Mouse (Mus musculus): ENCODE measurements around the gene Gm3002. TPM values are rescaled to one million over a fixed set of nuclear protein-coding genes. Genes with fewer than 3 reads are reported as not detected.
"Not testable (repeated sequence)": the region's sequence is repeated elsewhere in the genome, so short reads cannot be mapped to it uniquely, and the experiment has no call there.

Gm3002 gene
- polyA plus RNA-seq (2014; fragmentation: Nextera tagmentation; extraction: Ambion mirVana), result 4.8 and 5.3 TPM in 2 replicates

DNA sequence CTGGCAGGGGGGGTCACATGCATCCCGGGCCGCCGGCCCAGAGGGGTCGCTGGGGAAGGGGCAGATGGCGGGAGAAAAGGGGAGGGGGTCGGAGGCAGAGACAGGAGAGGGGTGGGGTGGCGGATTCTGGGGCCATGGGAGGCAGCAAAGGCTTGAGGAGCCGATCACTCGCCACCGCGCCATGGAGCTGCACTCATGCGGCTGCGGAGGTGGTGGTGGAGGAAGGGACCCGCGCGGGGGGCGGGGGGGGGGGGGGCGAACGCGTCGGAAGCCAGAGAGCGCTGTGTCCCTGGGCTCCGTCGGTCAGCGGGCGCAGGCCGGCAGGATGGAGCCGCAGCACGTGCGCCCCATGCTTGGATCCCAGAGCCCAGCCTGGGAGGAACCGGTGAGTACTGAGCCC, at the start of gene Gm3002:
Gm3002 (plus strand) TSS at position 301 of the 400 bp plus-strand sequence.
- not testable (repeated sequence) for H3K4me2 ChIP-seq (replicated peaks); H3K4me3 ChIP-seq (replicated peaks; ENCODE audit: low read length); ATAC-seq (ENCODE audit: low FRiP score); H3K36me3 ChIP-seq (replicated peaks; ENCODE audit: control insufficient read depth, insufficient read depth); H3K27ac ChIP-seq; H3K27me3 ChIP-seq (ENCODE audit: control insufficient read depth, insufficient read depth, low read length); DNase-seq (ENCODE audit: low spot score); H3K9me3 ChIP-seq (ENCODE audit: control insufficient read depth, low read length); H3K9ac ChIP-seq; H3K4me1 ChIP-seq (replicated peaks; ENCODE audit: control insufficient read depth, insufficient read depth, low read length)
- no CpG with 5 or more reads among the region's 31 CpGs for WGBS

DNA sequence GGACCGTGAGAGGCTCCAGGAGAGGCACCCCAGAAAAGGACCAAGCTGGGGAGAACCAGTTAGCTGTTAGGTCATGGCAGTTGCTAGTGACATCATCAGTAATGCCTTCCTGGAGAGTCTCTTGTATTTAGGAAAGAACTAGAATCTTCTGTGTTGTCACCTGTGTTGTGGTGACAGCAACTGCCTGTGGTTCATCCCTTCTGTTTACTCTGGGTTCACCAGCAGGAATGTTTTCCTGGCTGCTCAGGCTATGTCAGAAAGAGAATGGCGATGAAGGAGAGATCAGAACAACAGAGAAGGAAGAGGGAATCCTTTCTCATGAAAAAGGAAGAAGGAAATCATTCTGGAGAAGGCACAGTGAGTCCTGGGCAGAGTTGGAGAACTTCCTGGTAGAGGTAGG, 36.1 kb downstream of the Gm3002 start, which contains the start of gene Gm3033:
Gm3033 (plus strand) TSS at position 301 of the 400 bp plus-strand sequence.
- H3K9me3 ChIP-seq (ENCODE audit: control insufficient read depth, low read length); H3K36me3 ChIP-seq (replicated peaks; ENCODE audit: control insufficient read depth, insufficient read depth); H3K4me3 ChIP-seq (replicated peaks; ENCODE audit: low read length); H3K9ac ChIP-seq; H3K4me2 ChIP-seq (replicated peaks); H3K27ac ChIP-seq; ATAC-seq (ENCODE audit: low FRiP score); H3K27me3 ChIP-seq (ENCODE audit: control insufficient read depth, insufficient read depth, low read length); H3K4me1 ChIP-seq (replicated peaks; ENCODE audit: control insufficient read depth, insufficient read depth, low read length); DNase-seq (ENCODE audit: low spot score): not testable (repeated sequence)
- no CpG with 5 or more reads among the region's 2 CpGs for WGBS

DNA sequence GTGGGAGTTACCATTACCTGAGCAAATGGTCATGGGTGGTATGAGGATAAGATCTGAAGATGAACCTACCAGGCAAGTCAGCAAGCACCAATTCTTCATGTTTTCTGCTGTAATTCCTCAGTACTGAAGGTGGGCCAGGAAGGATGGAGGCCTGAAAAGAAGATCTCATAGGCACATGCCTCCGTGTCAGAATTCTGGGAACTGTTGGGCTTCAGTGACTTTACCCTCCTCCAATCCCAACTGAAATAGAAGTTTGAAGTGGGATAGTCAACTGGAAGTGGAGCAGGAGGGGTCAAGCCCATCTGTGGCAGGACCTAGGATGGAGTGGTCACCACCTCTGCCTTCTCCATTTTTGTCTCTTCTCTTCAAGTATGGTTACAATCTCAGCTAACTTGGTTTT, 74.0 kb downstream of the Gm3002 start, which contains the start of gene Gm2916:
Gm2916 (plus strand) TSS at position 301 of the 400 bp plus-strand sequence.
- not testable (repeated sequence) for H3K4me2 ChIP-seq (replicated peaks)

DNA sequence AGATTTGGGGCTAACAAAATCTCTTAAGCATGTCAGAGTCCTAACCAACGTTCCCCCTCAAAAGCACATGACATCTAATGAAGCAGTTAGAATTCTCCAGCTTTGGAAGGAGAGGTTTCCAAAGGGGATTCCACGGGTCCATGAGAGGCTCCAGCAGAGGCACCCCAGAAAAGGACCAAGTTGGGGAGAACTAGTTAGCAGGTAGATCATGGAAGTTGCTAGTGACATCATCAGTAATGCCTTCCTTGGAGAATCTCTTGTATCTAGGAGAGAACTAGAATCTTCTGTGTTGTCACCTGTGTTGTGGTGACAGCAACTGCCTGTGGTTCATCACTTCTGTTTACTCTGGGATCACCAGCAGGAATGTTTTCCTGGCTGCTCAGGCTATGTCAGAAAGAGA, 121.6 kb downstream of the Gm3002 start, which contains the start of gene Gm3029:
Gm3029 (plus strand) TSS at position 301 of the 400 bp plus-strand sequence.
- H3K4me2 ChIP-seq (replicated peaks); H3K4me3 ChIP-seq (replicated peaks; ENCODE audit: low read length); ATAC-seq (ENCODE audit: low FRiP score); H3K9me3 ChIP-seq (ENCODE audit: control insufficient read depth, low read length); DNase-seq (ENCODE audit: low spot score); H3K4me1 ChIP-seq (replicated peaks; ENCODE audit: control insufficient read depth, insufficient read depth, low read length); H3K36me3 ChIP-seq (replicated peaks; ENCODE audit: control insufficient read depth, insufficient read depth); H3K27ac ChIP-seq; H3K9ac ChIP-seq; H3K27me3 ChIP-seq (ENCODE audit: control insufficient read depth, insufficient read depth, low read length): not testable (repeated sequence)
- no CpG with 5 or more reads among the region's 2 CpGs for WGBS

More for the DNA sequence above, 74.0 kb downstream of the Gm3002 start, which contains the start of gene Gm2916:
- not testable (repeated sequence) for H3K9me3 ChIP-seq (ENCODE audit: control insufficient read depth, low read length); H3K4me3 ChIP-seq (replicated peaks; ENCODE audit: low read length); ATAC-seq (ENCODE audit: low FRiP score); DNase-seq (ENCODE audit: low spot score); H3K36me3 ChIP-seq (replicated peaks; ENCODE audit: control insufficient read depth, insufficient read depth); H3K9ac ChIP-seq; H3K27ac ChIP-seq; H3K4me1 ChIP-seq (replicated peaks; ENCODE audit: control insufficient read depth, insufficient read depth, low read length); H3K27me3 ChIP-seq (ENCODE audit: control insufficient read depth, insufficient read depth, low read length)
- no CpG with 5 or more reads among the region's 1 CpGs for WGBS

DNA sequence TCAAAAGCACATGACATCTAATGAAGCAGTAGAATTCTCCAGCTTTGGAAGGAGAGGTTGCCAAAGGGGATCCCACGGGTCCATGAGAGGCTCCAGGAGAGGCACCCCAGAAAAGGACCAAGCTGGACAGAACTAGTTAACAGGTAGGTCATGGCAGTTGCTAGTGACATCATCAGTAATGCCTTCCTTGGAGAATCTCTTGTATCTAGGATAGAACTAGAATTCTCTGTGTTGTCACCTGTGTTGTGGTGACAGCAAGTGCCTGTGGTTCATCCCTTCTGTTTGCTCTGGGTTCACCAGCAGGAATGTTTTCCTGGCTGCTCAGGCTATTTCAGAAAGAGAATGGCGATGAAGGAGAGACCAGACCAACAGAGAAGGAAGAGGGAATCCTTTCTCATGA, 153.4 kb downstream of the Gm3002 start, which contains the start of gene Gm3095:
Gm3095 (plus strand) TSS at position 301 of the 400 bp plus-strand sequence.
- not testable (repeated sequence) for H3K27me3 ChIP-seq (ENCODE audit: control insufficient read depth, insufficient read depth, low read length); H3K27ac ChIP-seq; H3K4me1 ChIP-seq (replicated peaks; ENCODE audit: control insufficient read depth, insufficient read depth, low read length); ATAC-seq (ENCODE audit: low FRiP score); H3K4me2 ChIP-seq (replicated peaks); H3K9ac ChIP-seq; H3K9me3 ChIP-seq (ENCODE audit: control insufficient read depth, low read length); H3K4me3 ChIP-seq (replicated peaks; ENCODE audit: low read length); DNase-seq (ENCODE audit: low spot score); H3K36me3 ChIP-seq (replicated peaks; ENCODE audit: control insufficient read depth, insufficient read depth)
- WGBS, result no CpG with 5 or more reads among the region's 2 CpGs

DNA sequence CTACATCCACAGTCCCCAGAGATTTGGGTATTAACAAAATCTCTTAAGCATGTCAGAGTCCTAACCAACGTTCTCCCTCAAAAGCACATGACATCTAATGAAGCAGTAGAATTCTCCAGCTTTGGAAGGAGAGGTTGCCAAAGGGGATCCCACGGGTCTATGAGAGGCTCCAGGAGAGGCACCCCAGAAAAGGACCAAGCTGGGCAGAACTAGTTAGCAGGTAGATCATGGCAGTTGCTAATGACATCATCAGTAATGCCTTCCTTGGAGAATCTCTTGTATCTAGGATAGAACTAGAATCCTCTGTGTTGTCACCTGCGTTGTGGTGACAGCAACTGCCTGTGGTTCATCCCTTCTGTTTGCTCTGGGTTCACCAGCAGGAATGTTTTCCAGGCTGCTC, 188.2 kb downstream of the Gm3002 start, which contains the start of gene Gm3099:
Gm3099 (plus strand) TSS at position 301 of the 400 bp plus-strand sequence.
- H3K4me2 ChIP-seq (replicated peaks); H3K9me3 ChIP-seq (ENCODE audit: control insufficient read depth, low read length); DNase-seq (ENCODE audit: low spot score); H3K36me3 ChIP-seq (replicated peaks; ENCODE audit: control insufficient read depth, insufficient read depth); H3K4me3 ChIP-seq (replicated peaks; ENCODE audit: low read length); H3K9ac ChIP-seq; H3K27me3 ChIP-seq (ENCODE audit: control insufficient read depth, insufficient read depth, low read length); H3K4me1 ChIP-seq (replicated peaks; ENCODE audit: control insufficient read depth, insufficient read depth, low read length); H3K27ac ChIP-seq; ATAC-seq (ENCODE audit: low FRiP score): not testable (repeated sequence)
- WGBS, result 89% methylated on average over 1 of the region's 3 CpGs

Other genes starting within 250 kb of the Gm3002 start
- gene Gm3012, start 175.6 kb upstream of the Gm3002 start, polyA plus RNA-seq (2014; fragmentation: Nextera tagmentation; extraction: Ambion mirVana), result not detected in 2 replicates
- 21.5 and 21.7 TPM in 2 replicates for gene Gm3020, start 158.0 kb upstream of the Gm3002 start, polyA plus RNA-seq (2014; fragmentation: Nextera tagmentation; extraction: Ambion mirVana)
- 0.27 TPM in 1 of 2 replicates, not detected in the other for gene Gm3043, start 121.3 kb upstream of the Gm3002 start, polyA plus RNA-seq (2014; fragmentation: Nextera tagmentation; extraction: Ambion mirVana)
- not detected in 2 replicates for gene Gm3033, start 36.2 kb downstream of the Gm3002 start, polyA plus RNA-seq (2014; fragmentation: Nextera tagmentation; extraction: Ambion mirVana)
- gene Gm2916, start 74.1 kb downstream of the Gm3002 start, polyA plus RNA-seq (2014; fragmentation: Nextera tagmentation; extraction: Ambion mirVana), result 0.23 TPM in 1 of 2 replicates, not detected in the other
- gene Gm3029, start 121.7 kb downstream of the Gm3002 start, polyA plus RNA-seq (2014; fragmentation: Nextera tagmentation; extraction: Ambion mirVana), result not detected in 2 replicates
- 2.2 TPM in 2 replicates for gene Gm3095, start 153.5 kb downstream of the Gm3002 start, polyA plus RNA-seq (2014; fragmentation: Nextera tagmentation; extraction: Ambion mirVana)
- gene Gm3099, start 188.3 kb downstream of the Gm3002 start, polyA plus RNA-seq (2014; fragmentation: Nextera tagmentation; extraction: Ambion mirVana), result not detected in 2 replicates
- 4.1 and 4.7 TPM in 2 replicates for gene Gm5796, start 213.9 kb downstream of the Gm3002 start, polyA plus RNA-seq (2014; fragmentation: Nextera tagmentation; extraction: Ambion mirVana)